Mouse (Mus musculus): Measurements from ENCODE around the gene Nrxn1.
"Not testable (repeated sequence)": the region's sequence is repeated elsewhere in the genome, so short reads cannot be mapped to it uniquely, and the experiment has no call there.

Nrxn1 gene

DNA sequence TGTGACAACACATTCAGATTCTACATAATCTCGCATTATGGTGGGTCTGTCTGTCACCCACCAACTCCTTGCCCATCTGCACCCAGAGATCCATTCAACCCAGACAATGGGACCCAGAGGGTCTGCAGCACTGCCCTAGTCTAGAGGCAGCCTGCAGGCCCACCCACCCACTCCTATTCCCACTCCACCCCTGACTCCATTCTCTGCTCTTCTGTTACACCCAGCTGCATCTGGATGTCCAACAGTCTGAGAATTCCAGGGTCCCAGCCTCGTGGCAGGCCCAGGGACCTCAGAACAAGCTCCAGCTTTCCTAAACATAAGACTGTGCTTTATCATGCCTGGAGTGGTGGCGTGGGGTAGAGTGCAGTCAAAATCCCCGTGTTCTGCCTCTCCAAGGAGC, 820.6 kb downstream of the Nrxn1 start:
- DNase-seq (ENCODE audit: low spot score in 2 of 2): no peak

DNA sequence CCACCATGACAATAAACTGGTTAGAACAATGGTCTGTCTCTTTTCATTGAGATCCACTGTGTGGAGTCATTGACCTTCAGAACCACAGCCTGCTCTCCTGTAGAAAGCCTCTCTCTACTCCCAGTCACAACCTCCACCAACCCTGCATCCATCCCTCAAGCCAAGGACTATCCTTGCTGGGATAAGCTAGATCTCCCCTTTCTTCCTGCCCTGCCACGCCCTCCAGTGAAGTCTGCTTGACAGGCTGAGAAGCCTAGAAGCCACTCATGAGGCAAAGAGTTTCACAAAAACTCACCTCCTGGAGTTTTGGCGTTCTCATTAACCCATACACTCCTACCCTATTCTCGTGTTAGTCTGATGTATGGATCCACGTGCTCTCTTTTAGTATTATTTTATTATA, 821.7 kb downstream of the Nrxn1 start:
- DNase-seq (ENCODE audit: low spot score in 2 of 2): no peak

GRCm38 (mm10) chr17:90269143-90269542, 823.7 kb downstream of the Nrxn1 start:
- DNase-seq (ENCODE audit: low spot score in 2 of 2): no peak

DNA sequence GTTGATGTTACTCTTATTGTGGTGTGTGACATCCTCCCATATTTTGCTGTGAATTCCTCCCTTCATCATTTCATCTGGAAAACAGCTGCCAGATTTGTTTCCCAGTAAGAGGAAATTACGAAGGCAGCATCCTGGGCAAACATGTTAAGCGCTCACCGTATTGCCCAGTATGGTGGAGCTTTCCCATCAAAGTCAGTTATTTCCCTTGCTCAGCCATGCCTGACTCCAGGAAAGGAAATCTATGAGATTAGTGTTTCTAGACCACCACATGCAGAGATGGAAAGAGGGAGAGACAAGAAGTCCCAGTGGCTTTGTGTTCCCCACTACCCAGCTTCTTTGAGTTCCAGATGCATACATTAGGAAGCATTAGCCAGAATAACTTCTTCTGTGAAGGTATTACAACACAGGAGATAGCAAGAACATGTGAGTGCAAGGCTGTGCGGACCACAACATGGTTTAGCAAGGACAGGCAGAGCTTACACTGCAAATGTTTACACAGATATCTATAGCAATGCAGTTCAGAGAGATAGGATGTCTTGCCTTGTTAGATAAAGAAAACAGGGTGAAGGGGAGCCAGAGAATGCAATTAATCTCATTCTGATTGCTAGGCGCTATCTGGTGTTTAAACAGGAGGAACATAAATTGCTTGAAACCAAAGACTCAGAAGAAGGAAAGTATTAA, 839.3 kb downstream of the Nrxn1 start:
- DNase-seq (ENCODE audit: low spot score in 2 of 2): no peak

DNA sequence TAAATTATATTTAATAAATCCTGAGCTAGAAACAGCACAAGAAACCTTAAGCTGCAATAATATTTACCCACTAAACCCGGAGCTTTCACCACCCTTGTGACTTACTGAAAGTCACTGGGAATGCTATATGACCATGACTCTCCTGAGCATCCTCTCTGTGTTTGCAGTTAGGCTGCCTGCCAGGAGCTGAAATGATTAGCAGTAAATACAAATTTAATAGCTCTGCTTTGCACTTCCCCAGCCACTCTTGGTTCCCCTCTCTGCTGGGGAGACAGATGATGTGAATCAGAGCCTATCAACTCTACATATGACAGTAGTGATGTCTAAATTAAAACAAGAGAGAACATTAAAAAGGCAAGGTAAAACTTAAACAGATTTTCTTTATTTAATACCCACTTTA, 840.7 kb downstream of the Nrxn1 start:
- no peak for DNase-seq (ENCODE audit: low spot score in 2 of 2)

DNA sequence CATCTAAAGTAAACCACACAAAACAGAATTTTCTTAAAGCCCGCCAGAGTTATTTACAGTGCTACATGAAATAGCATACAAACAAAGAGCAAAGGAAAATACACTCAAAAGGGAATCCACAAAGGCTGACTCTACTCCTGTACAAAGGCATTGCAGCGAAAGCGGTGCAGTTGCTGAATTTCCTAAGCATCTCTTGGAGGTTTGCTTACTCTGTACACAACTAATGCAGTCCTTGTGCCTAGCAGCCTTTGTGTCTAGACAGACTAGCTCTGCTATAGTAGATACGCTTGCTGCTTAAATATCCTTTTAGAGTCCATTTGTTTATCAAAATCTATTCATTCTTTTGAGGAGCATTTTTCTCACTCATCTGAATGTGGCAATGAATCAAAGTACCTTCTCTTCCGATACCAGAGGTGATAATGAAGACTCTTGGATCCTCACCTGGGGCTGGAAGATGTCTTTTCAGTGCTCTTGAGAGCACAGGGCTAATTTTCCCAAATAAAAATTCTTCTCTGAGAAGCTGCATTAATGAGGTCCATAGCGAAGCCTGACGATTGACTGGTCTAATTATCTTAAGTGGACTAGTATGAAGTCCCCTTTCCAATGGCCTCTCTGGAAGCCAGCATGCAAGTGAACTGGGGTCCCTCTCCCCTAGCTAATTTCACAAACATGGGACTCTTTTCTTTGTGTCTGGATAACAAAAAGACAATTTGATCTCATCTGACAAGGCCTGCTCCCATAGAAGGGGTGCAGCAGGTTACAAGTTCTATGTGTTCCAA, 845.6 kb downstream of the Nrxn1 start:
- no peak for DNase-seq (ENCODE audit: low spot score in 2 of 2)

- no peak for DNase-seq (ENCODE audit: low spot score in 2 of 2)
Observed at GRCm38 (mm10) chr17:90244339-90244738, 848.5 kb downstream of the Nrxn1 start.

GRCm38 (mm10) chr17:90238964-90239363, 853.9 kb downstream of the Nrxn1 start:
- no peak for DNase-seq (ENCODE audit: low spot score in 2 of 2)

DNA sequence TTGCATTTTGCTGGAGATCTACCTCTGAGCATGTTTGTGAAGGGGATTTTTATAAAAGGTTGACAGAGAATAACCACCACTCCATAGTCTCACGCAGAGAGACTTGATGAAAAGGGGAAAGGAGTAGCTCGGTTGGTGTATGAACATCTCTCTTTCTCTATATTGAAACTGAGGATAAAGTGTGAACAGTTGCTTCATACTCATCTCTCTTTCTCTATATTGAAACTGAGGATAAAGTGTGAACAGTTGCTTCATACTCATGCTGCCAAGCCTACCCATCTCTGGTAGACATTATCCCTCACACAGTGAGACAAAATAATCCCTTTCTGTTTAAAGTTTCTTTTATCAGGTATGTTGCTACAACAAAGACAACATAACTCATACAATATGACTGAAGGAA, 854.4 kb downstream of the Nrxn1 start:
- DNase-seq (ENCODE audit: low spot score in 2 of 2): no peak

GRCm38 (mm10) chr17:90235674-90236073, 857.2 kb downstream of the Nrxn1 start:
- DNase-seq (ENCODE audit: low spot score in 2 of 2): not testable (repeated sequence)

- DNase-seq (ENCODE audit: low spot score in 2 of 2): no peak
Observed at GRCm38 (mm10) chr17:90234806-90235205, 858.1 kb downstream of the Nrxn1 start.

DNA sequence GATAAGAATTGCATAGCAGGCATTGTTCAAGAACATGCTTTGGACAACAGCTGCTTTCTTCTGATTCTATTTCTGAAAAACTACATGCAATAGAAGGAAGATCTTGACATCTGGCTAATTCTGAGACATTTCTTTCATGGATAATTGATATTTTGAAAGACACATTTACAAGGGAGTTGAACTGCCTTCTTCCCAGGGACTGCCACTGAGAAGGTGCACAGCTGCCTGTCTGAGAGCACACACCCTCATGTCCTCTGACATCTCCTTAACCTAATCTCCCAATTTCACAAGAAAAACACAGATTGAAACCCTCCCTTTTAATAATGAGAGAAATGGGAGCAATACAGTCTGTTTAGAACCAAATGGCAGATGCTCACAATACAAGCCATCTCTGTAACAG, 884.3 kb downstream of the Nrxn1 start:
- DNase-seq (ENCODE audit: low spot score in 2 of 2): no peak

DNA sequence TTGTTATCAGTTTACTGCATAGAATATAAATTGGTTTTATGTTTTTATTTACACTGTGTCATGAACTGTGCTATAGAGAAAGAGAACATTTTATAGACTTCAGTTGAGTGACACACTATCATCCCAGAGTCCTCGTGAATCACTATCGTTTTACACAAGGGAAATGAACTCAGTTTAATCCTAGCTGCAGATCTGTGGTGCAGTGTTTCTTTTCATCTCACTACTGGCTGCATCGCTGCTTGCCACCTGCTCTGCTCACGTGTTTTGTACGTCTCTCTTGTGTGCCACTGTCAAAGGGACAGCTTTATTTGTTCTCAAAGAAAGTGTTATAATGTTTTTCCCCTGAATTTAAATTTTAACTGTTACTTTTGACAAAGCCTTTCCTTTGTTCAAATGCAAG, 885.3 kb downstream of the Nrxn1 start:
- DNase-seq (ENCODE audit: low spot score in 2 of 2): no peak

- DNase-seq (ENCODE audit: low spot score in 2 of 2): no peak
Observed at GRCm38 (mm10) chr17:90203993-90204392, 888.9 kb downstream of the Nrxn1 start.

GRCm38 (mm10) chr17:90202785-90203184, 890.1 kb downstream of the Nrxn1 start:
- DNase-seq (ENCODE audit: low spot score in 2 of 2): no peak

- DNase-seq (ENCODE audit: low spot score in 2 of 2): no peak
Observed at GRCm38 (mm10) chr17:90196772-90197171, 896.1 kb downstream of the Nrxn1 start.

GRCm38 (mm10) chr17:90141602-90142001, 951.3 kb downstream of the Nrxn1 start:
- no peak for DNase-seq (ENCODE audit: low spot score in 2 of 2)

DNA sequence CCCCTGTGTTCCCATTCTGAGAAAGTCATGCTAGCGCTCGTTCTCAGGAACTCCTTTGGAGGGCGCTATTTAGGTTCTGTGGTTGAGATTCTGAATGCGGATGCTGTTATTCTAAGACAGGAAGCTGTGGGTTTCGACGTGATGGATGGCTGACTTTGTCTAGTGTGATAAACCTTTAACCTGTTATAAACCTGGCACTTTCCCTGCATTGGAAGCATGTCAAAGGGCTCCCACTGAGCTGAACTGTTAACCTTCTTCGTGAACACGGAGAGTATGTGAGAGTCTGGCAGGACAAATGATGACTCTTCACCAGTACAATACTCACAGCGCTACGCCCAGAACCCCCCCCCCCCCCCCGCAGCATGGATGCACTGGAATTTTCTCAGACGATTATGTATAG, 962.0 kb downstream of the Nrxn1 start:
- DNase-seq (ENCODE audit: low spot score in 2 of 2): no peak

- no peak for DNase-seq (ENCODE audit: low spot score in 2 of 2)
Observed at GRCm38 (mm10) chr17:90129183-90129582, 963.7 kb downstream of the Nrxn1 start.

DNA sequence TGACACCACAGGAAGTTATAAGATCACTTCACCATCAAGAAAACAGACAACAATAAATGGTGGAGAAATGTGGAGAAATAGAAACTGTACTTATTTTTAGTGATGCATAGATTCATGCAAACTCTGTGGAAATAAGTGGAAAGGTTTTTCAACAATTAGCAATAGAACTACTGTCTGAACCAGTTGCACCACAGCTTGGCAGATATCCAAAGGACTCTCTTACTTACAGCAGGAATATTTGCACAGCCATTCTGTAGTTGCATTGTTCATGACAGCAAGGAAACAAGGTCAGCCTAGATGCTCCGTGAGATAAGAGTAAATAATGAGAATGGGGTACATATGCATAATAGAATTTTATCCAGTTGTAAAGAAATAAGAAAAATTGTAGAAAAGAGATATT, 965.3 kb downstream of the Nrxn1 start:
- DNase-seq (ENCODE audit: low spot score in 2 of 2): no peak

- no peak for DNase-seq (ENCODE audit: low spot score in 2 of 2)
Observed at GRCm38 (mm10) chr17:90122796-90123481, 969.9 kb downstream of the Nrxn1 start.

DNA sequence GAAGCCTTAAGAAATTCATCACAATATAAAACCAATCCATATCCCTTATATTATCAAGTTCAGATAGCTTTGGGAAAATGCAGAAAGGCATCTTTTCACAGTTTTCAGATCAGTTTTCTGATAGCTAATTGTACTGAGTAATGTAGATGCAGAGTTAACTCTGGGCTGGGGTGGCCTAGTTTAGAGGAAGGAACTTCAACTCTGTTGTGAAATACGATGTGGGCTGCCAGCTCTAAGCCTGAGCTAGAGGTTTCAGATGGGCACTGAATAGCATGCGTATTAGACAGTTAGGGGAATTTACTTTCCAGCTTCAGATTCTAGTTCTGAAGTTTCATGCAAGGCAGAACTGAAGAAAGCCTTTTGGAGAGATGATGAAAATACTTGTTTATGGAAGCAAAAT, 976.6 kb downstream of the Nrxn1 start:
- no peak for DNase-seq (ENCODE audit: low spot score in 2 of 2)

DNA sequence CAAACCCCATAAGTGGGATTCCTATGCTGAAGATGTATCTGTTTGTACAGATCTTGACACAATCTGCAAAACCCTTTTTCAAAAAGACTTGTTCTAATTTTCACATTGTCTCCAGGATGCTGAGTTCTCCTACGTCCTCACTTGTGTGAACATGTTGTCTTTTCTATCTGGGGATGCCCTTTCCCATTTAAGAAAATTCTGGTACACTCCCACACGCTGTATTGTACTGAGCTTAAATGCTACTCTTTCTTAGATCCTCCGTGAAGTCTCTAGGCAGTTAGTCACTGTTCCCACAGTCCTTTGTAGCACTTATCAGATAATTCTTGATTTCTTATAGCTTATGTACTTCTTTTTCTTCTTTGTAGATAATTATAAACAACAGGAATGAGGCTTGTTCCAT, 997.9 kb downstream of the Nrxn1 start:
- no peak for DNase-seq (ENCODE audit: low spot score in 2 of 2)

Data from frontal cortex, postnatal 25 days (tissue).